26 mouse cellular contexts compared by ENCODE assay signal in genomic region chr7:112816016-112816415, GRCm38 (mm10).
DNase-seq lines count a peak whose midpoint lies in the region; ATAC-seq and TF ChIP-seq lines count a peak whose summit lies in the region.
"Had no signal": no experiment of that assay in that cellular context is flagged by ENCODE, and none has a peak within 500 bp of the region (broad histone marks: within the 10 kb centered on the region; RNA-seq: fewer than 3 reads in every experiment).

No protein-coding gene starts in this region.

- no peak for ATAC-seq in heart, embryonic 15.5 days (replicated peaks; ENCODE audit: insufficient number of reproducible peaks, insufficient read depth, low FRiP score, low read depth)
- peak; percentile 43; the same call in 1 of the 2 replicates for ATAC-seq in hindbrain, postnatal 0 days
- ATAC-seq in hindbrain, embryonic 12.5 days (ENCODE audit: low FRiP score): no peak
- ATAC-seq in midbrain, postnatal 0 days (ENCODE audit: low FRiP score): no peak
- ATAC-seq in midbrain, embryonic 15.5 days (replicated peaks): no peak
- ATAC-seq: CD4-positive, CD25-positive, alpha-beta regulatory T cell, adult 4 months; forebrain, embryonic 15.5 days; intestine, embryonic 15.5 days had no signal

- H3K4me2 ChIP-seq in heart, embryonic 15.5 days: no peak overlapping the region
- no peak overlapping the region for H3K4me2 ChIP-seq in hindbrain, postnatal 0 days (ENCODE audit: low read depth, low read length)
- no peak overlapping the region for H3K4me2 ChIP-seq in hindbrain, embryonic 12.5 days (replicated peaks)
- H3K4me2 ChIP-seq in midbrain, postnatal 0 days (ENCODE audit: low read depth, low read length, poor library complexity, severe bottlenecking): no peak overlapping the region
- no peak overlapping the region for H3K4me2 ChIP-seq in midbrain, embryonic 15.5 days
- H3K4me2 ChIP-seq: embryonic facial prominence, embryonic 13.5 days; forebrain, embryonic 12.5 days; forebrain, embryonic 15.5 days; heart, embryonic 11.5 days; hindbrain, embryonic 14.5 days; intestine, embryonic 15.5 days had no signal

- 0 out of 2 replicates have a peak overlapping the region, but pooled peaks have one; percentile 17 for H3K27ac ChIP-seq in heart, embryonic 15.5 days
- H3K27ac ChIP-seq in hindbrain, postnatal 0 days: no peak overlapping the region
- no peak overlapping the region for H3K27ac ChIP-seq in hindbrain, embryonic 12.5 days
- no peak overlapping the region for H3K27ac ChIP-seq in midbrain, postnatal 0 days (ENCODE audit: low read depth, low read length)
- H3K27ac ChIP-seq in midbrain, embryonic 15.5 days: no peak overlapping the region
- H3K27ac ChIP-seq: embryonic facial prominence, embryonic 10.5 days; embryonic facial prominence, embryonic 13.5 days; forebrain, embryonic 15.5 days; hindbrain, embryonic 14.5 days; intestine, embryonic 15.5 days had no signal

- 59% methylated on average over 5 of the region's 5 CpGs for WGBS in heart, embryonic 15.5 days
- 35% methylated on average over 5 of the region's 5 CpGs for WGBS in hindbrain, postnatal 0 days
- WGBS in hindbrain, embryonic 12.5 days: 71% methylated on average over 5 of the region's 5 CpGs
- 38% methylated on average over 5 of the region's 5 CpGs for WGBS in midbrain, postnatal 0 days
- 43% methylated on average over 5 of the region's 5 CpGs for WGBS in midbrain, embryonic 15.5 days

- no peaks in the 10 kb centered on the region for H3K9me3 ChIP-seq in heart, embryonic 15.5 days (replicated peaks)
- no peaks in the 10 kb centered on the region for H3K9me3 ChIP-seq in hindbrain, postnatal 0 days (ENCODE audit: low read length)
- no peaks in the 10 kb centered on the region for H3K9me3 ChIP-seq in hindbrain, embryonic 12.5 days (replicated peaks)
- no peaks in the 10 kb centered on the region for H3K9me3 ChIP-seq in midbrain, postnatal 0 days (ENCODE audit: low read length)
- no peaks in the 10 kb centered on the region for H3K9me3 ChIP-seq in midbrain, embryonic 15.5 days
- H3K9me3 ChIP-seq: embryonic facial prominence, embryonic 10.5 days; embryonic facial prominence, embryonic 13.5 days; forebrain, embryonic 12.5 days; forebrain, embryonic 15.5 days; intestine, embryonic 15.5 days had no signal

- no peaks in the 10 kb centered on the region for H3K27me3 ChIP-seq in heart, embryonic 15.5 days
- no peaks in the 10 kb centered on the region for H3K27me3 ChIP-seq in hindbrain, postnatal 0 days (ENCODE audit: insufficient read depth, low read length)
- H3K27me3 ChIP-seq in hindbrain, embryonic 12.5 days: no peaks in the 10 kb centered on the region
- no peaks in the 10 kb centered on the region for H3K27me3 ChIP-seq in midbrain, postnatal 0 days (ENCODE audit: insufficient read depth, low read length)
- no peaks in the 10 kb centered on the region for H3K27me3 ChIP-seq in midbrain, embryonic 15.5 days (replicated peaks)
- H3K27me3 ChIP-seq: embryonic facial prominence, embryonic 13.5 days; forebrain, embryonic 12.5 days; forebrain, embryonic 15.5 days; intestine, embryonic 15.5 days had no signal

- no peak for TF ChIP-seq CTCF in hindbrain, postnatal 0 days (IDR thresholded peaks at IDR 0.05; ENCODE audit: low read depth)
- TF ChIP-seq CTCF in midbrain, postnatal 0 days (IDR thresholded peaks at IDR 0.05): no peak

- no peak overlapping the region for H3K4me3 ChIP-seq in heart, embryonic 15.5 days
- H3K4me3 ChIP-seq in hindbrain, postnatal 0 days (ENCODE audit: low read length): no peak overlapping the region
- H3K4me3 ChIP-seq in hindbrain, embryonic 12.5 days: no peak overlapping the region
- H3K4me3 ChIP-seq in midbrain, postnatal 0 days (ENCODE audit: low read depth, low read length): no peak overlapping the region
- no peak overlapping the region for H3K4me3 ChIP-seq in midbrain, embryonic 15.5 days
- H3K4me3 ChIP-seq: embryonic facial prominence, embryonic 10.5 days; embryonic facial prominence, embryonic 13.5 days; erythroblast, embryonic 14.5 days; forebrain, embryonic 12.5 days; forebrain, embryonic 15.5 days; intestine, embryonic 15.5 days had no signal

- intact Hi-C loops in heart, postnatal 25 days (cut with DNase I): no loop called here

- no peak overlapping the region for H3K9ac ChIP-seq in heart, embryonic 15.5 days
- H3K9ac ChIP-seq in hindbrain, postnatal 0 days (replicated peaks; ENCODE audit: low read length): no peak overlapping the region
- H3K9ac ChIP-seq in hindbrain, embryonic 12.5 days: no peak overlapping the region
- no peak overlapping the region for H3K9ac ChIP-seq in midbrain, postnatal 0 days (replicated peaks; ENCODE audit: low read length, poor library complexity, severe bottlenecking)
- no peak overlapping the region for H3K9ac ChIP-seq in midbrain, embryonic 15.5 days
- H3K9ac ChIP-seq: embryonic facial prominence, embryonic 13.5 days; forebrain, embryonic 12.5 days; forebrain, embryonic 15.5 days; hindbrain, embryonic 14.5 days; intestine, embryonic 15.5 days had no signal

- DNase-seq in heart, postnatal 25 days (ENCODE audit: low spot score): no peak
- DNase-seq in hindbrain, postnatal 0 days (ENCODE audit: low spot score): peak; percentile 37
- DNase-seq in midbrain, postnatal 0 days (ENCODE audit: low spot score): peak; percentile 33
- DNase-seq in testis, postnatal 14 days (ENCODE audit: low spot score): no peak
- DNase-seq: adrenal gland, adult 2 months; adrenal gland, postnatal 14 days; cerebellum, adult 11-12 months; cerebellum, adult 8-10 months; cerebellum, postnatal 10 days; cerebellum, postnatal 36 days; embryo, embryonic 11 days; gastrocnemius, postnatal 10 days; heart, adult 11 months; kidney, adult 18-20 months had no signal

- H3K36me3 ChIP-seq in heart, embryonic 15.5 days: no peaks in the 10 kb centered on the region
- no peaks in the 10 kb centered on the region for H3K36me3 ChIP-seq in hindbrain, postnatal 0 days (ENCODE audit: insufficient read depth, low read length)
- no peaks in the 10 kb centered on the region for H3K36me3 ChIP-seq in hindbrain, embryonic 12.5 days
- no peaks in the 10 kb centered on the region for H3K36me3 ChIP-seq in midbrain, postnatal 0 days (ENCODE audit: insufficient read depth, low read length)
- H3K36me3 ChIP-seq in midbrain, embryonic 15.5 days (replicated peaks): no peaks in the 10 kb centered on the region
- H3K36me3 ChIP-seq: embryonic facial prominence, embryonic 13.5 days; forebrain, embryonic 12.5 days; forebrain, embryonic 15.5 days; intestine, embryonic 15.5 days had no signal

- peaks cover 26% of the 10 kb centered on the region for H3K4me1 ChIP-seq in heart, embryonic 15.5 days (replicated peaks)
- no peaks in the 10 kb centered on the region for H3K4me1 ChIP-seq in hindbrain, postnatal 0 days (ENCODE audit: insufficient read depth, low read length)
- H3K4me1 ChIP-seq in hindbrain, embryonic 12.5 days: peaks cover 16% of the 10 kb centered on the region
- no peaks in the 10 kb centered on the region for H3K4me1 ChIP-seq in midbrain, postnatal 0 days (ENCODE audit: insufficient read depth, low read length)
- H3K4me1 ChIP-seq in midbrain, embryonic 15.5 days: peaks cover 12% of the 10 kb centered on the region; the same call in 1 of the 2 replicates
- H3K4me1 ChIP-seq: intestine, embryonic 15.5 days had no signal

Comparison
In these comparisons a context has a peak if more than half of its experiments do, and no peak if none do; other contexts are left out.
1. DNase-seq: peak in hindbrain, postnatal 0 days (single experiment) and midbrain, postnatal 0 days (single experiment); none in heart, postnatal 25 days (single experiment) and testis, postnatal 14 days (single experiment).